Comparison of ENCODE assay signal across 35 mouse cellular contexts in the genomic region with DNA sequence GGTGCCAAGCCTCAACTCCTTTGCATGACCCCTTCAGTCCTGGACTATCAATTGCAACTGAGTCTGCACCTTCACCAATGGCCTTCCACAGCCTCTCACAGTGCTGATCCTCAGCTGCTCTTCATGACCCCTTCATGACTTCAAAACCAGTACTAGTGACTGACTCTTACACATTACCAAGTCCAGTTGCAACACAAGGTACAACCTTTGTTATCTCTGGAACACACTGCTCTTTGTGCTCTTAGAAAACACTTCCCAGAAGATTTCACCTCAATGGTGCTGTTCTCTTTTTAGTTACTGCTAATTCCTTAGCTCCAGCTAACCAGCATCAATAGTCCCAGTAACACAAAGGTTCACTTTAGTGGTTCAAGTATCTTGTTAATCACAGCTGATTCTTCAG.
"Had no signal": no experiment of that assay in that cellular context is flagged by ENCODE, and none has a peak within 500 bp of the region (broad histone marks: within the 10 kb centered on the region; RNA-seq: fewer than 3 reads in every experiment).

No protein-coding gene starts in this region.

- H3K9ac ChIP-seq: heart, embryonic 12.5 days; heart, embryonic 13.5 days; heart, embryonic 15.5 days; hindbrain, embryonic 12.5 days; hindbrain, embryonic 13.5 days; hindbrain, embryonic 14.5 days; hindbrain, embryonic 15.5 days; intestine, embryonic 15.5 days; kidney, embryonic 15.5 days had no signal

- H3K27me3 ChIP-seq: heart, embryonic 12.5 days; heart, embryonic 13.5 days; heart, embryonic 15.5 days; hindbrain, embryonic 12.5 days; hindbrain, embryonic 13.5 days; hindbrain, embryonic 15.5 days; intestine, embryonic 15.5 days; kidney, embryonic 15.5 days had no signal

- H3K27ac ChIP-seq: heart, adult 2 months; heart, embryonic 10.5 days; heart, embryonic 13.5 days; heart, embryonic 15.5 days; hindbrain, embryonic 10.5 days; hindbrain, embryonic 12.5 days; hindbrain, embryonic 13.5 days; hindbrain, embryonic 14.5 days; hindbrain, embryonic 15.5 days; hindbrain, postnatal 0 days; intestine, embryonic 15.5 days; kidney, embryonic 15.5 days; kidney, postnatal 0 days; layer of hippocampus, adult 2 months had no signal

- H3K4me2 ChIP-seq: heart, embryonic 11.5 days; heart, embryonic 12.5 days; heart, embryonic 13.5 days; heart, embryonic 15.5 days; hindbrain, embryonic 12.5 days; hindbrain, embryonic 13.5 days; hindbrain, embryonic 14.5 days; hindbrain, embryonic 15.5 days; intestine, embryonic 15.5 days; kidney, embryonic 15.5 days had no signal

- H3K4me3 ChIP-seq: heart, adult 2 months; heart, embryonic 10.5 days; heart, embryonic 12.5 days; heart, embryonic 13.5 days; heart, embryonic 15.5 days; hindbrain, embryonic 10.5 days; hindbrain, embryonic 12.5 days; hindbrain, embryonic 13.5 days; hindbrain, embryonic 15.5 days; intestine, embryonic 15.5 days; kidney, embryonic 15.5 days; layer of hippocampus, adult 2 months had no signal

- DNase-seq: heart, adult 2 months; heart, postnatal 10 days; heart, postnatal 14 days; heart, postnatal 36 days; heart, postnatal 4 days; kidney, adult 11 months; kidney, adult 18-20 months; kidney, adult 2 months; kidney, adult 8-10 months; kidney, adult 9 months; kidney, postnatal 10 days; kidney, postnatal 14 days; kidney, postnatal 25 days; kidney, postnatal 36 days; kidney, postnatal 4 days; layer of hippocampus, adult 9-11 months had no signal

- H3K9me3 ChIP-seq: heart, embryonic 10.5 days; heart, embryonic 15.5 days; hindbrain, embryonic 15.5 days; intestine, embryonic 15.5 days had no signal

- H3K4me1 ChIP-seq: heart, embryonic 10.5 days; heart, embryonic 12.5 days; heart, embryonic 13.5 days; heart, embryonic 15.5 days; hindbrain, embryonic 10.5 days; hindbrain, embryonic 12.5 days; hindbrain, embryonic 13.5 days; hindbrain, embryonic 15.5 days; intestine, embryonic 15.5 days; kidney, embryonic 15.5 days had no signal

- ATAC-seq: hindbrain, embryonic 16.5 days; hindbrain, postnatal 0 days; inflammation-experienced regulatory T-cells, adult 6 months; intestine, embryonic 15.5 days; intestine, embryonic 16.5 days; intestine, postnatal 0 days had no signal
